Mouse (Mus musculus): ENCODE measurements around the gene Zfp444. TPM values are rescaled to one million over a fixed set of nuclear protein-coding genes. Genes with fewer than 3 reads are reported as not detected.

Zfp444 gene
- total and polyA plus RNA-seq, 2 experiments from 2014 or later, result 20.7 to 24.2 TPM

DNA sequence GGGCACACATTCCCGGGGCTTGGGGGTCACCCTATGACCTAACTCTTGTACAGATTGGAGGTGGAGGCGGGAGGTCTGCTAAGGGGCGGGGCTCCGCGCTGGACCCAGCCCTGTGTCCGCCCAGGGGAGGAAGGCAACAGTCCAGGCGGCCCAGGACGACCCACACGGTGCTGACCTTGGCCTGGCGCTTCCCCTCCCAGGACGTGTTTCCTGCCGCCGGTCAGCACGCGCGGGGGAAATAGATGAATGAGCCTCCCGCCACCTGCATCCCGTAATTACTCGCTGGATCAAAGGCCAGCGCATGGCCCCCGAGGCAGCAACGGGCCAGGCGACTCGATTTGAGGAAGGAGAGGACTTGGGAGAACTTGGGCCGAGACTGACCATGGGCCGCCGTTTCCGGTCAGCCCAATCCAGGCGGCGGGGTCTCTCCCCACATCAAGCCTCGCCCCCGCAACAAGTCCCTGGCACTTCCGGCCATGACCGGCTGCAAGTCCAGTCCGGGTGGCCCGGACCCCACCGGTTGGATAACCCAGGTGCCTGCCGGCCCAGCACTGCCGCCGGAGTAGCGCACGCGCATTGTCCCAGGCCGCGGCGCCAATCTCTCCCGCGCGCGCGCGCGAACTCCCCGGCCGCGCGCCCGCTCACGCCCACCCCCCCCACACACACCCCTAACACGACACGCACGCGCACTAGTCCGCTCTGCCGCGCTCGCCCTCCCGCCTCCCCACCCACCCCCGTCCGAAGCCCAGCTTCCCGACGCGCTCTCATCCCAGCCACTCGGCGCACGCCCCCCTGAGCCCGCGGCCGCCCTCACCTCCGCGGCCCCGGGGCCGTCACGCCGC, 16.8 kb upstream of the Zfp444 start:
- TF ChIP-seq CTCF (IDR thresholded peaks at IDR 0.05; ENCODE audit: low read depth) (no peak), EP300 (IDR thresholded peaks at IDR 0.05; ENCODE audit: low read depth) (no peak)
- peaks cover 51% of the 10 kb centered on the region for H3K4me1 ChIP-seq (ENCODE audit: control insufficient read depth, insufficient read depth)
- ATAC-seq (ENCODE audit: insufficient read depth, low read depth), result peak; percentile 70

DNA sequence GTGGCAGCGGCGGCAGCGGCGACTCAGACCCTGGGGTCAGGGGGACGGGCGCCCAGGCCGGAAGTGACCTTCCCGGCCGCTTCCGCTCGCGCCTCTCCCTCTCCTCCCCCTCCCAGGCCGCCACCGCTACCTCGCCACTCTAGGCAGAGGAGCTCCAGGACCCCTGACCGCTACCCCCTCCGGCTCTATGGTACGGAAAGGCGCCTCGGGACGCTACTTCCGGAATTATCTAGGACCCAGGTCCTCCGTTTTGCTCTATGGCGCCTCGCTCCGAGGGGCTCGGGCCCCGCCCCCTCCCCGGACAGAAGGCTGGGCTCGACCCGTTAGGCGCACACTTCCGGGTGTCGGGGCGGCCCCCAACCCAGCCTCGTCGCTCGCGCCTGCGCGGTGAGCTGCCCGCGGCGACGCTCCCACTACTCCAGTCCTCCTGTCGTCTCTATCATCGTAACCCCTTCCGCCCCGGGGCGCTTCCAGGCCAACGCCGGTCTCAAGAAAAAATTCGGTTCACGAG, 16.1 kb upstream of the Zfp444 start, which contains the start of gene Zfp787:
TSS of gene Zfp787 (minus strand) at position 97 of the 511 bp plus-strand sequence.
- Histone ChIP-seq H3K9ac (replicated peaks; ENCODE audit: low read depth, low read length) (peak within 1 kb of the TSS; percentile 88), H3K9me3 (replicated peaks; ENCODE audit: control insufficient read depth, low read length) (no peaks in the 10 kb centered on the region), H3K27ac (ENCODE audit: low read depth) (peak within 1 kb of the TSS; percentile 94), H3K27me3 (ENCODE audit: control insufficient read depth, insufficient read depth, low read length) (no peaks in the 10 kb centered on the region), H3K36me3 (replicated peaks; ENCODE audit: control insufficient read depth, insufficient read depth, low read length) (no peaks in the 10 kb centered on the region), H3K4me1 (ENCODE audit: control insufficient read depth, insufficient read depth) (peaks cover 46% of the 10 kb centered on the region), H3K4me3 (ENCODE audit: low read depth, low read length) (peak within 1 kb of the TSS; percentile 77), H3K4me2 (ENCODE audit: low read depth, low read length) (peak within 1 kb of the TSS; percentile 66)
- WGBS, result under 1% methylated on average over 50 of the region's 54 CpGs
- DNase-seq (ENCODE audit: low spot score) (peak; percentile 96), ATAC-seq (ENCODE audit: insufficient read depth, low read depth) (peak; percentile 92)
- TF ChIP-seq EP300 (IDR thresholded peaks at IDR 0.05; ENCODE audit: low read depth) (peak; percentile 93), CTCF (IDR thresholded peaks at IDR 0.05; ENCODE audit: low read depth) (no peak)

More for the DNA sequence above, 16.8 kb upstream of the Zfp444 start:
- Histone ChIP-seq H3K9ac (replicated peaks; ENCODE audit: low read depth, low read length) (peak overlapping the region; percentile 88), H3K27ac (ENCODE audit: low read depth) (peak overlapping the region; percentile 94), H3K27me3 (ENCODE audit: control insufficient read depth, insufficient read depth, low read length) (no peaks in the 10 kb centered on the region), H3K9me3 (replicated peaks; ENCODE audit: control insufficient read depth, low read length) (no peaks in the 10 kb centered on the region), H3K36me3 (replicated peaks; ENCODE audit: control insufficient read depth, insufficient read depth, low read length) (no peaks in the 10 kb centered on the region), H3K4me3 (ENCODE audit: low read depth, low read length) (peak overlapping the region; percentile 77), H3K4me2 (ENCODE audit: low read depth, low read length) (peak overlapping the region; percentile 66)
- DNase-seq (ENCODE audit: low spot score), result peak; percentile 82
- WGBS, result under 1% methylated on average over 77 of the region's 85 CpGs

DNA sequence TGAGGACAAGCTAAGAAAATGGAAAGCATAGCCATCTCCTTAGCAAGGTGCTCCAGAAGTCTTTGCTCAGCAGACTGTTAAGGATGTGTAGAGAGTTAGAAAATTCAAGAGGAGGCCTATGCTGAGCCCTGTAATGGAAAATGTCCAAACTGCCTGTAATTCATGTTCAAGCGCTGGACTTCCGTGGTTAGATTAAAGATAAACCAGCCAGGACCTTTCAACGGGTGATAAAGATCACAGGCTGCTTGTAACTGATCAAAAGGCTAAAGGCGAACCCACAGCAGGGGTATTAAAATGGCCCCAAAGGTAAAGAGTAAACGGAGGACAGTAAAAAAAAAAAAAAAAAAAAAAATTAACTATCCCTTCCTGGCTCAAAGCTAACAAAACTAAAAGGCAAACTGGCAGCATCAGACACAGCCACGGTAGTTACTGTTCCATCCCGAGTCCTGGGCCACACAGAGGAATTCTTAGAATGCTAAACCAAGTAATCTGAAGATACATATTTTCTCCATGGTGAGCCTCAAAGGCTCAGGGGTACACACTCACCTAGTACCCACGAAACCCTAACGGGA, 15.0 kb upstream of the Zfp444 start:
- Histone ChIP-seq H3K36me3 (replicated peaks; ENCODE audit: control insufficient read depth, insufficient read depth, low read length) (no peaks in the 10 kb centered on the region), H3K9ac (replicated peaks; ENCODE audit: low read depth, low read length) (peak overlapping the region; percentile 88; the same call in 1 of the 2 replicates), H3K4me2 (ENCODE audit: low read depth, low read length) (peak overlapping the region; percentile 66), H3K4me1 (ENCODE audit: control insufficient read depth, insufficient read depth) (peaks cover 36% of the 10 kb centered on the region), H3K27ac (ENCODE audit: low read depth) (peak overlapping the region; percentile 94), H3K9me3 (replicated peaks; ENCODE audit: control insufficient read depth, low read length) (no peaks in the 10 kb centered on the region), H3K27me3 (ENCODE audit: control insufficient read depth, insufficient read depth, low read length) (no peaks in the 10 kb centered on the region), H3K4me3 (ENCODE audit: low read depth, low read length) (peak overlapping the region; percentile 77; the same call in 1 of the 2 replicates)
- 44% methylated on average over 9 of the region's 9 CpGs for WGBS
- DNase-seq (ENCODE audit: low spot score) (no peak), ATAC-seq (ENCODE audit: insufficient read depth, low read depth) (no peak)
- TF ChIP-seq CTCF (IDR thresholded peaks at IDR 0.05; ENCODE audit: low read depth) (no peak), EP300 (IDR thresholded peaks at IDR 0.05; ENCODE audit: low read depth) (no peak)

DNA sequence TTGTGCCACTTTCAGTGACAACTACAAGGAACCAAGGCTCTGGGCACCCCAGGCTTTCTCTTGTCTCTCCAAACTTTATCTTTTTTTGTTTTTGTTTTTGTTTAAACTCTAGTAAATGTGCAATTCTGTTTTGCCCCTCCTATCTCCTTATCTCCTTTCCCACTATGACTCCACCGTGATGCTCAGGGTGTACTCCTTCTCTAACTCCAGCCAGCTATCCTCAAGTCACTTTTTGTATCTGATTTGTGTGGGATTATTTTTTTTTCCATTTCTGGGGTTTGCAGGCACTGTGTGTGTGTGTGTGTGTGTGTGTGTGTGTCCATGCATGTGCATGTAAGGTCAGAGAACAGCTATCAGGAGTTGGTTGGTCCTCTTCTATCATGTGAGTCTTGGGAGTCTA, 14.5 kb upstream of the Zfp444 start:
- WGBS, result 47% methylated on average over 1 of the region's 1 CpGs
- H3K9me3 ChIP-seq (replicated peaks; ENCODE audit: control insufficient read depth, low read length), result no peaks in the 10 kb centered on the region
- no peak overlapping the region for H3K4me2 ChIP-seq (ENCODE audit: low read depth, low read length)
- no peaks in the 10 kb centered on the region for H3K27me3 ChIP-seq (ENCODE audit: control insufficient read depth, insufficient read depth, low read length)
- ATAC-seq (ENCODE audit: insufficient read depth, low read depth), result no peak
- no peak for DNase-seq (ENCODE audit: low spot score)
- H3K36me3 ChIP-seq (replicated peaks; ENCODE audit: control insufficient read depth, insufficient read depth, low read length), result no peaks in the 10 kb centered on the region
- no peak overlapping the region for H3K9ac ChIP-seq (replicated peaks; ENCODE audit: low read depth, low read length)
- no peak overlapping the region for H3K4me3 ChIP-seq (ENCODE audit: low read depth, low read length)
- H3K27ac ChIP-seq (ENCODE audit: low read depth), result no peak overlapping the region
- TF ChIP-seq EP300 (IDR thresholded peaks at IDR 0.05; ENCODE audit: low read depth) (no peak), CTCF (IDR thresholded peaks at IDR 0.05; ENCODE audit: low read depth) (no peak)
- peaks cover 31% of the 10 kb centered on the region for H3K4me1 ChIP-seq (ENCODE audit: control insufficient read depth, insufficient read depth)

DNA sequence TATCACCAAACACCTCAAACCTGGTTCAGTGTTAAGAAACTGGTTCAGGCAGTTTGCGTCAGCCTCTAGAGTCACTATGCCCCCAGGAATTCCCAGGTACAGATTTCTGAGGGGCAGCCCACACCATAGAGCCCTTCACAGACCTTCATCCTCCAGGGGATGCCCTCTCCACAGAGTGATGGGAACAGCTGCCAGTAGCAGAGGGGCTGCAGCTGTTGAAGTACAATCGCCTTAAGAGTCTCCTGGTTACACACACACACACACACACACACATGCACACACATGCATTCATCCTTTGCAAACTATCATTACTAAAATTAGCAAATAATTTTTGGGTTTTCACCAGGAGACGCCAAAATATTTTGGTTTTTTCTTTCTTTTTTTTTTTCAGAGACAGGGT, 12.4 kb upstream of the Zfp444 start:
- Histone ChIP-seq H3K9ac (replicated peaks; ENCODE audit: low read depth, low read length) (no peak overlapping the region), H3K4me1 (ENCODE audit: control insufficient read depth, insufficient read depth) (peaks cover 10% of the 10 kb centered on the region; the same call in 1 of the 2 replicates), H3K27ac (ENCODE audit: low read depth) (no peak overlapping the region), H3K4me3 (ENCODE audit: low read depth, low read length) (no peak overlapping the region), H3K9me3 (replicated peaks; ENCODE audit: control insufficient read depth, low read length) (no peaks in the 10 kb centered on the region), H3K36me3 (replicated peaks; ENCODE audit: control insufficient read depth, insufficient read depth, low read length) (no peaks in the 10 kb centered on the region), H3K27me3 (ENCODE audit: control insufficient read depth, insufficient read depth, low read length) (no peaks in the 10 kb centered on the region), H3K4me2 (ENCODE audit: low read depth, low read length) (no peak overlapping the region)
- ATAC-seq (ENCODE audit: insufficient read depth, low read depth), result no peak
- WGBS, result 83% methylated on average over 3 of the region's 3 CpGs
- TF ChIP-seq EP300 (IDR thresholded peaks at IDR 0.05; ENCODE audit: low read depth) (no peak), CTCF (IDR thresholded peaks at IDR 0.05; ENCODE audit: low read depth) (no peak)
- no peak for DNase-seq (ENCODE audit: low spot score)
